Mouse (Mus musculus) gastrocnemius, postnatal 10 days (tissue): ENCODE data around the gene Olfr1107. TPM values are rescaled to one million over a fixed set of nuclear protein-coding genes. Genes with fewer than 3 reads are reported as not detected.

Experiments used
- DNase-seq: peaks from one replicate; pipeline ENCODE4 v3.0.0; 2021; ENCODE audit warnings: mixed read lengths
- long read RNA-seq, 2 experiments: library from polyadenylated mRNA; stranded (forward); transcript quantifications; one replicate each; pipeline ENCODE4 v2.0.0; 2021
- total RNA-seq, 2 experiments: library from RNA; stranded (reverse); gene quantifications; 2 replicates each; pipeline ENCODE4 v1.2.3; 2021

The Olfr1107 gene
- not detected for total RNA-seq
- long read RNA-seq, experiment 1, result 0 reads
- long read RNA-seq, experiment 2, result 0 reads

- no peak for DNase-seq
These were observed at the start of gene Olfr1107 for GRCm38 (mm10) chr2:87075717-87076116. Gene Olfr1107, minus strand, starts transcription at chr2:87075817.

DNA sequence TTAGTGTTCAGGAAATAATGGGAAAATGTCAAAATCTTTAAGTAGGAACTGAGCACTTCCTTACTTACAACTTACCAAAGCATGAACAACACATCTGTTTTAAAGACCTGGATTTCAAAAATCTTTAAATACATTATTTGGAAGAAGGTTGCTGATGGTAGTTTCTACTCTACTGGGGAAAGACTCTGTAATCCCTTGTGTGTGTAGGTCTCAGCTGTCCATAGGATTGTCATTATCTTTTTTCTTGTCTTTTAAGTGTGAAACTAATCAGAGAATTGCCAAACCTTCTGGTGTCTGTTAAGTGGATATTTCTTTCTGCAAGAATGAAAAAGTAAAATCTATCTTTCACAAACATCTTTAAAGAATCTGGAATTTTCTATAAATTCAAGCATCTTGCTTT, 38.9 kb upstream of the Olfr1107 start, which contains the start of gene Olfr259:
Gene Olfr259, minus strand, starts transcription at position 101 of the 400 bp plus-strand sequence.
- no peak for DNase-seq

DNA sequence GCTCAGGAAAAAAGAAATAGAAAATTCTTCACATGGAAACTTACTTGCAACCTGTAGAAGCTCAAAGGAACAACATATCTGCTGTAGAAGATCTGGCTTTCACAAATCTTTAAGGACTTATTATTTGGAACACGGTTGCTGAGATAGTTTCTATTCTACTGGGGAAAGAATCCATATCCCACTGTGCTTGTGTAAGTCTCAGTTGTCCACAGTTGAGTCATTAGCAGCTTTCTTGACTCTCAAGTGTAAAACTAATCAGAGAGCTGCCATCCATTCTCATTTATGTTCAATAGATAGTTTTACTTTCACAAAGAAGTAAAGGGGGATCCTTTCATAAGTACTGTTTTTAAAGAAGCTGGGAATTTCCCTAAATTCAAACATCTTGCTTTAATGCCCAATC, 20.3 kb upstream of the Olfr1107 start, which contains the start of gene Olfr1109:
Gene Olfr1109, minus strand, starts transcription at position 101 of the 400 bp plus-strand sequence.
- no peak for DNase-seq

DNA sequence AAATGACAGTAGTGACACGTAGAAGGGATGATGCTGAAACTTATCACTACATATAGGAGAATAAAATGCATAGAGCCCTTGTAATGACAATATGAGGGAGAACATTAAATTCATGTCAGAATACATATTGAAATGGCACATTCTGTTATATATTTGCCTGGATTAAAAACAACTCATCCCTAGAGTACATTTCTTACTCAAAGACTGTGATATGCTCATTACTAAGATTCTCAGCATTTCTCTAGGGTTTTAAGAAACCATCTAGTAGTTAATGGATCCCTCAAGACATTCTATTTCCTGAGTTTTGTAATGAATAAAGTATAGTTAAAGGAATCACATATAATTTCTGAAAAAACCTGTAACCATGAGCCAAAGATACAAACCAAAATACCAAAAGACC, 23.4 kb downstream of the Olfr1107 start, which contains the start of gene Olfr1106:
Gene Olfr1106, minus strand, starts transcription at position 101 of the 400 bp plus-strand sequence.
- DNase-seq, result no peak

DNA sequence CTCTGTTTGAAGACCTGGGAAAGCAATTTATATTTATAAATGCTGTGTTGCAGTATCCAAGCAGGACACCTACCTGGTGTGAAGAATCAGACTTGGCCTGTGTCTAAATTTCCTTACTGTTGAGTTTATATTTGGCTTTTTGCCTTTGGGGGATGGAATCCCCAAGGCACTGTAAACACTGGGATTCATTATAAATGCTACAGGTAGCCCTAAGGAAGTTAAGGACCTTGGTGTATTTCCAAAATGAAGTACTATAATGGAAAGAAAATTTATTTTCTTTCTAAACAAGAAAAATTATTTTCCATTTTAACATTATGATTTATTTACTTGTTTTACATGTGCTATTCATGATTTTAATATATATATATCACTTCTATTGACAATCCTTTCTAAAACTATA, 39.2 kb downstream of the Olfr1107 start, which contains the start of gene Olfr1105:
Gene Olfr1105, minus strand, starts transcription at position 101 of the 400 bp plus-strand sequence.
- no peak for DNase-seq

- DNase-seq, result no peak
These were observed 48.6 kb downstream of the Olfr1107 start, which contains the start of gene Olfr1104 for GRCm38 (mm10) chr2:87026980-87027379. Gene Olfr1104, minus strand, starts transcription at chr2:87027080.

Other genes starting within 250 kb of the Olfr1107 start
- not detected for gene Olfr1095, start 224.1 kb downstream of the Olfr1107 start, total RNA-seq
- not detected for gene Gm13723, start 201.0 kb downstream of the Olfr1107 start, total RNA-seq
- gene Olfr1097, start 183.6 kb downstream of the Olfr1107 start, total RNA-seq, result not detected
- not detected for gene Olfr1098, start 151.3 kb downstream of the Olfr1107 start, total RNA-seq
- gene Olfr1099, start 115.1 kb downstream of the Olfr1107 start, total RNA-seq, result not detected
- gene Olfr1100, start 95.9 kb downstream of the Olfr1107 start, total RNA-seq, result not detected
- not detected for gene Olfr1101, start 84.6 kb downstream of the Olfr1107 start, total RNA-seq
- not detected for gene Olfr1102, start 77.4 kb downstream of the Olfr1107 start, total RNA-seq
- gene Olfr1104, start 48.7 kb downstream of the Olfr1107 start, total RNA-seq, result not detected
- gene Olfr1105, start 39.3 kb downstream of the Olfr1107 start, total RNA-seq, result not detected
- gene Olfr1106, start 23.5 kb downstream of the Olfr1107 start, total RNA-seq, result not detected
- not detected for gene Olfr1109, start 20.2 kb upstream of the Olfr1107 start, total RNA-seq
- gene Olfr259, start 38.8 kb upstream of the Olfr1107 start, total RNA-seq, result not detected
- gene Olfr1110, start 64.5 kb upstream of the Olfr1107 start, total RNA-seq, result not detected
- not detected for gene Olfr1111, start 76.8 kb upstream of the Olfr1107 start, total RNA-seq
- not detected for gene Olfr1112, start 112.0 kb upstream of the Olfr1107 start, total RNA-seq
- not detected for gene Olfr1113, start 133.2 kb upstream of the Olfr1107 start, total RNA-seq
- not detected for gene Olfr1115, start 172.2 kb upstream of the Olfr1107 start, total RNA-seq
- gene Olfr1116, start 191.7 kb upstream of the Olfr1107 start, total RNA-seq, result not detected
- not detected for gene Olfr1118, start 231.8 kb upstream of the Olfr1107 start, total RNA-seq